Mouse (Mus musculus) T-helper 2 cell (primary cell): ENCODE results near the gene Pitpnm3.

Experiments used
- in situ Hi-C: fragments of 300-600 bp; cut with MboI, MseI; formaldehyde crosslinking; loops from one replicate; pipeline ENCODE4 v1.15.1; 2025; ENCODE audit warnings: high pct_unique_total_duplicates

Pitpnm3 gene

GRCm38 (mm10) chr11:72136231-72136982 is 829 bp upstream of the Pitpnm3 start:
- in situ Hi-C loops, result no loop called here

GRCm38 (mm10) chr11:72134536-72135382 is 819 bp downstream of the Pitpnm3 start:
- in situ Hi-C loops, result no loop called here

GRCm38 (mm10) chr11:72133075-72133474 is 2.5 kb downstream of the Pitpnm3 start:
- in situ Hi-C loops, result no loop called here

- in situ Hi-C loops, result no loop called here
Observed at GRCm38 (mm10) chr11:72132266-72132665, 3.3 kb downstream of the Pitpnm3 start.

GRCm38 (mm10) chr11:72131697-72132096 is 3.9 kb downstream of the Pitpnm3 start:
- in situ Hi-C loops, result no loop called here

- in situ Hi-C loops, result no loop called here
Observed at GRCm38 (mm10) chr11:72130905-72131304, 4.7 kb downstream of the Pitpnm3 start.

GRCm38 (mm10) chr11:72130472-72130871 is 5.1 kb downstream of the Pitpnm3 start:
- in situ Hi-C loops, result no loop called here

- in situ Hi-C loops, result no loop called here
Observed at GRCm38 (mm10) chr11:72130021-72130420, 5.6 kb downstream of the Pitpnm3 start.

- in situ Hi-C loops, result no loop called here
Observed at GRCm38 (mm10) chr11:72129032-72129894, 6.3 kb downstream of the Pitpnm3 start.

- in situ Hi-C loops, result no loop called here
Observed at GRCm38 (mm10) chr11:72127450-72128189, 8.0 kb downstream of the Pitpnm3 start.

- in situ Hi-C loops, result no loop called here
Observed at GRCm38 (mm10) chr11:72125781-72126180, 9.8 kb downstream of the Pitpnm3 start.

- in situ Hi-C loops, result no loop called here
Observed at GRCm38 (mm10) chr11:72123531-72123930, 12.0 kb downstream of the Pitpnm3 start.

GRCm38 (mm10) chr11:72120354-72120753 is 15.2 kb downstream of the Pitpnm3 start:
- in situ Hi-C loops, result no loop called here

GRCm38 (mm10) chr11:72118630-72119029 is 16.9 kb downstream of the Pitpnm3 start:
- in situ Hi-C loops, result loop anchor here (10.0 kb wide), 1 partner anchor 624 kb away; no protein-coding TSS in a partner anchor

GRCm38 (mm10) chr11:72113296-72113695 is 22.3 kb downstream of the Pitpnm3 start:
- in situ Hi-C loops, result loop anchor here (10.0 kb wide), 1 partner anchor 618 kb away; no protein-coding TSS in a partner anchor

GRCm38 (mm10) chr11:72110726-72111125 is 24.9 kb downstream of the Pitpnm3 start:
- in situ Hi-C loops, result loop anchor here (10.0 kb wide), 1 partner anchor 616 kb away; no protein-coding TSS in a partner anchor

GRCm38 (mm10) chr11:72104223-72104622 is 31.4 kb downstream of the Pitpnm3 start:
- in situ Hi-C loops, result no loop called here

GRCm38 (mm10) chr11:72103530-72103929 is 32.0 kb downstream of the Pitpnm3 start:
- in situ Hi-C loops, result no loop called here

GRCm38 (mm10) chr11:72100996-72101395 is 34.6 kb downstream of the Pitpnm3 start:
- in situ Hi-C loops, result no loop called here

GRCm38 (mm10) chr11:72099181-72099580 is 36.4 kb downstream of the Pitpnm3 start:
- in situ Hi-C loops, result no loop called here

GRCm38 (mm10) chr11:72098027-72098426 is 37.6 kb downstream of the Pitpnm3 start:
- in situ Hi-C loops, result no loop called here
